In the genomic region with DNA sequence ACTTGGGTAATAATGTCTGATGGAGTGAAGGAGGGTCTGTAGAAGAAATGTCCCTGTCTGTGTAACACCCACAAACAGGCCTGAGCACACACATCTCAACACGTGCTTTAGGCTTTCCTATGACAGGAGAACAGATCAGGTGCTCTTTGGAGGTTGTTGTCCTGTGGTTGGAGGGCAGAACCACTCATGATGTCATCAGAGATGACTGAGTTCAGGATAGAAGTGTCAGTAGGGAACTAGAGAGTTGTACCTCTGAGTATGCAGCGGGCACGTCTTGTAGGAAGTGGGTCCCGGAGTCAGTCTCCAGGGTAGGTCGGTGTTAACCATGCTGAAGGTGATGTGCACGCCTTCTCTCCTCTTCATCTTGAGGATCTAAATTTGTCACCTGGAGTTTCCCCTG, we compare ENCODE assay signal across 24 mouse cellular contexts. TPM values are rescaled to one million over a fixed set of nuclear protein-coding genes. Genes with fewer than 3 reads are reported as not detected.
DNase-seq lines count a peak whose midpoint lies in the region; ATAC-seq lines count a peak whose summit lies in the region.
"Had no signal": no experiment of that assay in that cellular context is flagged by ENCODE, and none has a peak within 500 bp of the region (broad histone marks: within the 10 kb centered on the region; RNA-seq: fewer than 3 reads in every experiment).

No protein-coding gene starts in this region.

- H3K27me3 ChIP-seq in lung, embryonic 16.5 days (ENCODE audit: control insufficient read depth, insufficient read depth, low read depth, low read length): no peaks in the 10 kb centered on the region
- H3K27me3 ChIP-seq in forebrain, embryonic 14.5 days (replicated peaks; ENCODE audit: control insufficient read depth, insufficient read depth, low read length): no peaks in the 10 kb centered on the region
- H3K27me3 ChIP-seq: embryonic facial prominence, embryonic 12.5 days; hindbrain, embryonic 13.5 days; limb, embryonic 12.5 days; midbrain, embryonic 13.5 days had no signal

- no peak overlapping the region for H3K4me3 ChIP-seq in lung, embryonic 16.5 days (ENCODE audit: low read length)
- H3K4me3 ChIP-seq in forebrain, embryonic 14.5 days (ENCODE audit: low read depth, low read length): no peak overlapping the region
- H3K4me3 ChIP-seq: embryonic facial prominence, embryonic 12.5 days; gastrocnemius, adult 2 months; hindbrain, embryonic 13.5 days; limb, embryonic 12.5 days; midbrain, embryonic 13.5 days; myocyte had no signal

- no peak for DNase-seq in lung, adult 18-20 months
- DNase-seq in CD4-positive, CD25-positive, alpha-beta regulatory T cell, adult 2 months (ENCODE audit: low read depth, low spot score): peak; percentile 82
- no peak for DNase-seq in layer of hippocampus, adult 18-20 months (ENCODE audit: low spot score in 2 of 2)
- no peak for DNase-seq in forebrain, embryonic 14.5 days (ENCODE audit: low spot score)
- DNase-seq: adrenal gland, adult 2 months; B cell, adult 2 months; cerebellum, adult 18-20 months; gastrocnemius, adult 2 months; heart, adult 18-20 months; kidney, postnatal 25 days; spleen, adult 18-20 months had no signal

- H3K9ac ChIP-seq in lung, embryonic 16.5 days (ENCODE audit: low read length): no peak overlapping the region
- no peak overlapping the region for H3K9ac ChIP-seq in forebrain, embryonic 14.5 days (ENCODE audit: low read length)
- H3K9ac ChIP-seq: embryonic facial prominence, embryonic 12.5 days; hindbrain, embryonic 13.5 days; limb, embryonic 12.5 days; liver, embryonic 14.5 days; midbrain, embryonic 13.5 days had no signal

- WGBS in lung, embryonic 16.5 days: 85% methylated on average over 6 of the region's 6 CpGs
- WGBS in forebrain, embryonic 14.5 days: 92% methylated on average over 6 of the region's 6 CpGs

- no peak overlapping the region for H3K4me2 ChIP-seq in lung, embryonic 16.5 days (ENCODE audit: low read depth, low read length)
- no peak overlapping the region for H3K4me2 ChIP-seq in forebrain, embryonic 14.5 days (ENCODE audit: low read length)
- H3K4me2 ChIP-seq: embryonic facial prominence, embryonic 12.5 days; hindbrain, embryonic 13.5 days; limb, embryonic 12.5 days; midbrain, embryonic 13.5 days had no signal

- peaks cover 3% of the 10 kb centered on the region; the same call in 1 of the 2 replicates for H3K4me1 ChIP-seq in lung, embryonic 16.5 days (replicated peaks; ENCODE audit: control insufficient read depth, insufficient read depth, low read length)
- H3K4me1 ChIP-seq in forebrain, embryonic 14.5 days (ENCODE audit: control insufficient read depth, insufficient read depth, low read length): no peaks in the 10 kb centered on the region

- peak overlapping the region; percentile 37; the same call in 1 of the 2 replicates for H3K27ac ChIP-seq in lung, embryonic 16.5 days (ENCODE audit: low read length)
- no peak overlapping the region for H3K27ac ChIP-seq in forebrain, embryonic 14.5 days (ENCODE audit: low read depth, low read length)
- H3K27ac ChIP-seq: embryonic facial prominence, embryonic 12.5 days; gastrocnemius, adult 2 months; hindbrain, embryonic 13.5 days; limb, embryonic 12.5 days; liver, embryonic 14.5 days; midbrain, embryonic 13.5 days had no signal

- ATAC-seq in lung, embryonic 16.5 days (ENCODE audit: low read depth): no peak
- peak; percentile 65 for ATAC-seq in activated CD4-positive, CD25-positive, alpha-beta regulatory T cell, adult 4 months
- peak; percentile 50 for ATAC-seq in megakaryocyte, adult 5-6 weeks (ENCODE audit: poor library complexity, severe bottlenecking)
- no peak for ATAC-seq in megakaryocyte-erythroid progenitor cell, adult 5-6 weeks (replicated peaks; ENCODE audit: low FRiP score, low TSS enrichment, poor library complexity, severe bottlenecking)
- no peak for ATAC-seq in forebrain, embryonic 14.5 days
- ATAC-seq: forebrain, embryonic 16.5 days; intestine, embryonic 16.5 days; midbrain, embryonic 13.5 days had no signal

- H3K9me3 ChIP-seq in lung, embryonic 16.5 days (ENCODE audit: control insufficient read depth, low read length): no peaks in the 10 kb centered on the region
- H3K9me3 ChIP-seq in forebrain, embryonic 14.5 days (replicated peaks; ENCODE audit: control insufficient read depth, low read length): no peaks in the 10 kb centered on the region
- H3K9me3 ChIP-seq: embryonic facial prominence, embryonic 12.5 days; hindbrain, embryonic 13.5 days; limb, embryonic 12.5 days; midbrain, embryonic 13.5 days had no signal

- no peaks in the 10 kb centered on the region for H3K36me3 ChIP-seq in lung, embryonic 16.5 days (ENCODE audit: control insufficient read depth, insufficient read depth, low read length)
- no peaks in the 10 kb centered on the region for H3K36me3 ChIP-seq in forebrain, embryonic 14.5 days (ENCODE audit: control insufficient read depth, insufficient read depth, low read length)
- H3K36me3 ChIP-seq: embryonic facial prominence, embryonic 12.5 days; hindbrain, embryonic 13.5 days; limb, embryonic 12.5 days; midbrain, embryonic 13.5 days had no signal

RNA-seq across cellular contexts. Expression of a gene that starts 19.1 kb away (rescaled TPM):
- polyA plus RNA-seq in lung, embryonic 16.5 days (2015; fragmentation: Nextera tagmentation; extraction: Ambion mirVana): 12.0 and 12.4 TPM in 2 replicates
- polyA plus RNA-seq in activated CD4-positive, CD25-positive, alpha-beta regulatory T cell, adult 4 months (2017; shearing (Covaris generic)): 10 to 100 TPM; 80.9 to 82.1 TPM
- total RNA-seq in megakaryocyte, adult 5-6 weeks (2015): 15.5 and 15.6 TPM in 2 replicates
- 14.0 and 14.1 TPM in 2 replicates for total RNA-seq in megakaryocyte, adult 5-6 weeks (2017)
- total RNA-seq in layer of hippocampus, adult 18-20 months (2021): 1 to 10 TPM; 3.3 to 3.6 TPM
- 21.7 and 24.5 TPM in 2 replicates for total RNA-seq in megakaryocyte-erythroid progenitor cell, adult 5-6 weeks (2014; fragmentation: Nextera tagmentation)
- 22.9 and 24.9 TPM in 2 replicates for total RNA-seq in megakaryocyte-erythroid progenitor cell, adult 5-6 weeks (2017)
- 4.7 and 6.7 TPM in 2 replicates for polyA plus RNA-seq in forebrain, embryonic 14.5 days (2014; fragmentation: Nextera tagmentation; extraction: Ambion mirVana)
- total RNA-seq: MEL had no signal

RNA-seq across cellular contexts. Expression of a gene that starts 57.5 kb away (rescaled TPM):
- 9.2 and 10.1 TPM in 2 replicates for polyA plus RNA-seq in lung, embryonic 16.5 days (2015; fragmentation: Nextera tagmentation; extraction: Ambion mirVana)
- polyA plus RNA-seq in activated CD4-positive, CD25-positive, alpha-beta regulatory T cell, adult 4 months (2017; shearing (Covaris generic)): not detected
- total RNA-seq in megakaryocyte, adult 5-6 weeks (2015): 0.16 TPM in 1 of 2 replicates, not detected in the other
- total RNA-seq in megakaryocyte, adult 5-6 weeks (2017): not detected in 2 replicates
- under 1 TPM in 1 of 2 experiments, not detected in 1; 0.10 TPM for total RNA-seq in layer of hippocampus, adult 18-20 months (2021)
- not detected in 2 replicates for total RNA-seq in megakaryocyte-erythroid progenitor cell, adult 5-6 weeks (2014; fragmentation: Nextera tagmentation)
- not detected in 2 replicates for total RNA-seq in megakaryocyte-erythroid progenitor cell, adult 5-6 weeks (2017)
- 0.11 and 0.23 TPM in 2 replicates for polyA plus RNA-seq in forebrain, embryonic 14.5 days (2014; fragmentation: Nextera tagmentation; extraction: Ambion mirVana)
- total RNA-seq: MEL had no signal
- polyA plus RNA-seq: myocyte had no signal

Comparison
In these comparisons a context has a peak if more than half of its experiments do, and no peak if none do; other contexts are left out.
1. ATAC-seq: peak in activated CD4-positive, CD25-positive, alpha-beta regulatory T cell, adult 4 months (single experiment) and megakaryocyte, adult 5-6 weeks (single experiment); none in lung, embryonic 16.5 days (single experiment), megakaryocyte-erythroid progenitor cell, adult 5-6 weeks (single experiment) and forebrain, embryonic 14.5 days (single experiment).